Mouse (Mus musculus) lung, embryonic 14.5 days (tissue): ENCODE data around the gene Ugt2a1. TPM values are rescaled to one million over a fixed set of nuclear protein-coding genes. Genes with fewer than 3 reads are reported as not detected.
"Not testable (repeated sequence)": the region's sequence is repeated elsewhere in the genome, so short reads cannot be mapped to it uniquely, and the experiment has no call there.

Source experiments
- ATAC-seq: fragments of 200-750 bp; cut with Nextera tagmentation; 2 replicates; pipeline ENCODE4 v1.8.0; 2017; ENCODE audit warnings: mild to moderate bottlenecking, moderate TSS enrichment, moderate library complexity; ENCODE audit not compliant: insufficient read depth
- DNase-seq: peaks from one replicate; pipeline ENCODE4 v3.0.0-alpha.2; 2015
- H3K27ac ChIP-seq: fragments of 300-500 bp; sonication (generic); 2 replicates; pipeline ENCODE4 v1.5.1; 2014; ENCODE audit warnings: low read depth, mild to moderate bottlenecking, moderate library complexity
- H3K27me3 ChIP-seq: fragments of 300-500 bp; sonication (generic); 2 replicates; pipeline ENCODE4 v1.6.1; 2014; ENCODE audit warnings: low read length, control low read depth; ENCODE audit not compliant: insufficient read depth
- H3K36me3 ChIP-seq: fragments of 300-500 bp; sonication (generic); 2 replicates; pipeline ENCODE4 v1.6.1; 2014; ENCODE audit warnings: control low read depth; ENCODE audit not compliant: insufficient read depth
- H3K4me1 ChIP-seq: fragments of 300-500 bp; sonication (generic); 2 replicates; pipeline ENCODE4 v1.6.1; 2014; ENCODE audit warnings: antibody characterized with exemption, control low read depth; ENCODE audit not compliant: insufficient read depth
- H3K4me2 ChIP-seq: fragments of 300-500 bp; sonication (generic); 2 replicates; pipeline ENCODE4 v1.6.1; 2014; ENCODE audit warnings: mild to moderate bottlenecking
- H3K4me3 ChIP-seq: fragments of 300-500 bp; sonication (generic); 2 replicates; pipeline ENCODE4 v1.5.1; 2014; ENCODE audit warnings: low read depth, low read length
- H3K9ac ChIP-seq: fragments of 300-500 bp; sonication (generic); 2 replicates; pipeline ENCODE4 v1.6.1; 2014
- H3K9me3 ChIP-seq: fragments of 300-500 bp; sonication (generic); 2 replicates; pipeline ENCODE4 v1.6.1; 2016; ENCODE audit warnings: low read depth, low read length, control low read depth
- CTCF ChIP-seq: IDR thresholded peaks from 2 replicates; pipeline ENCODE4 v1.5.1; 2016; ENCODE audit warnings: antibody characterized with exemption, low read depth
- WGBS: fragments of 180-500 bp; shearing (Covaris S2); extraction: QIAGEN DNeasy Blood & Tissue Kit; methylation state at CpG from one replicate; pipeline ENCODE4 v1.1.7; 2014; 5-methylcytosine and 5-hydroxymethylcytosine counted together
- polyA plus RNA-seq: library from polyadenylated mRNA; unstranded; fragments of >200 nt; fragmentation: Nextera tagmentation; extraction: Ambion mirVana; gene quantifications from 2 replicates; pipeline ENCODE4 v1.2.1, GENCODE M21; 2014

The Ugt2a1 gene
- polyA plus RNA-seq, 1 experiment from 2014 or later, result not detected

- DNase-seq (peak; percentile 56), ATAC-seq (no peak)
- H3K4me3 ChIP-seq, result no peak overlapping the region
- no peaks in the 10 kb centered on the region for H3K36me3 ChIP-seq
- no peaks in the 10 kb centered on the region for H3K9me3 ChIP-seq
- no peak overlapping the region for H3K9ac ChIP-seq
- no peak overlapping the region for H3K4me2 ChIP-seq
- TF ChIP-seq CTCF, result peak; percentile 54
- H3K27me3 ChIP-seq, result no peaks in the 10 kb centered on the region
- WGBS, result 41% methylated on average over 3 of the region's 3 CpGs
- H3K27ac ChIP-seq, result no peak overlapping the region
- no peaks in the 10 kb centered on the region for H3K4me1 ChIP-seq
These were observed 54.4 kb downstream of the Ugt2a1 start for GRCm38 (mm10) chr5:87436264-87436663.

GRCm38 (mm10) chr5:87425676-87426075 lies 65.0 kb downstream of the Ugt2a1 start:
- DNase-seq, result no peak
- Histone ChIP-seq H3K9ac (no peak overlapping the region), H3K36me3 (no peaks in the 10 kb centered on the region), H3K27me3 (no peaks in the 10 kb centered on the region), H3K27ac (no peak overlapping the region), H3K4me3 (no peak overlapping the region), H3K9me3 (no peaks in the 10 kb centered on the region), H3K4me2 (no peak overlapping the region), H3K4me1 (no peaks in the 10 kb centered on the region)
- no peak for TF ChIP-seq CTCF
- 83% methylated on average over 3 of the region's 3 CpGs for WGBS
- ATAC-seq, result no peak

GRCm38 (mm10) chr5:87424041-87424440 lies 66.6 kb downstream of the Ugt2a1 start, which contains the start of gene Ugt2b38:
Ugt2b38 (minus strand) TSS chr5:87424203.
- not testable (repeated sequence) for DNase-seq, H3K4me1 ChIP-seq, H3K4me3 ChIP-seq, H3K27ac ChIP-seq, H3K9ac ChIP-seq, H3K36me3 ChIP-seq, H3K4me2 ChIP-seq, H3K27me3 ChIP-seq, ATAC-seq, H3K9me3 ChIP-seq
- WGBS, result 93% methylated on average over 1 of the region's 2 CpGs

Other genes starting within 250 kb of the Ugt2a1 start
- not detected in 2 replicates for gene Ugt2b37, start 236.1 kb downstream of the Ugt2a1 start, polyA plus RNA-seq
- not detected in 2 replicates for gene Ugt2a3, start 153.7 kb downstream of the Ugt2a1 start, polyA plus RNA-seq
- gene Ugt2b38, start 66.7 kb downstream of the Ugt2a1 start, polyA plus RNA-seq, result not detected in 2 replicates
- gene Ugt2a2, start 8.6 kb downstream of the Ugt2a1 start, polyA plus RNA-seq, result not detected in 2 replicates
- gene Gm43638, start 4.1 kb downstream of the Ugt2a1 start, polyA plus RNA-seq, result not detected in 2 replicates
- gene Sult1b1, start 47.3 kb upstream of the Ugt2a1 start, polyA plus RNA-seq, result not detected in 2 replicates
- not detected in 2 replicates for gene Sult1d1, start 78.2 kb upstream of the Ugt2a1 start, polyA plus RNA-seq
- not detected in 2 replicates for gene Sult1e1, start 100.7 kb upstream of the Ugt2a1 start, polyA plus RNA-seq
- gene Csn1s1, start 175.3 kb upstream of the Ugt2a1 start, polyA plus RNA-seq, result not detected in 2 replicates
- not detected in 2 replicates for gene Csn2, start 208.8 kb upstream of the Ugt2a1 start, polyA plus RNA-seq